Comparison of ENCODE assay signal across 9 mouse cellular contexts in genomic region chr6:91105400-91106129, GRCm38 (mm10). TPM values are rescaled to one million over a fixed set of nuclear protein-coding genes. Genes with fewer than 3 reads are reported as not detected.
DNase-seq lines count a peak whose midpoint lies in the region; ATAC-seq lines count a peak whose summit lies in the region.
"Had no signal": no experiment of that assay in that cellular context is flagged by ENCODE, and none has a peak within 500 bp of the region (broad histone marks: within the 10 kb centered on the region; RNA-seq: fewer than 3 reads in every experiment).

No protein-coding gene starts in this region.

- H3K9me3 ChIP-seq in kidney, embryonic 16.5 days (ENCODE audit: low read length): no peaks in the 10 kb centered on the region
- no peaks in the 10 kb centered on the region for H3K9me3 ChIP-seq in hindbrain, embryonic 11.5 days (ENCODE audit: control insufficient read depth, low read length)
- H3K9me3 ChIP-seq: neural tube, embryonic 12.5 days had no signal

- peaks cover 23% of the 10 kb centered on the region for H3K4me1 ChIP-seq in kidney, embryonic 16.5 days (ENCODE audit: insufficient read depth, low read length)
- H3K4me1 ChIP-seq in hindbrain, embryonic 11.5 days (replicated peaks; ENCODE audit: control insufficient read depth, insufficient read depth, low read length): no peaks in the 10 kb centered on the region
- H3K4me1 ChIP-seq: neural tube, embryonic 12.5 days had no signal

- peak overlapping the region; percentile 0; the same call in 1 of the 2 replicates for H3K27ac ChIP-seq in kidney, embryonic 16.5 days (ENCODE audit: low read length)
- no peak overlapping the region for H3K27ac ChIP-seq in hindbrain, embryonic 11.5 days (ENCODE audit: low read depth, low read length)
- H3K27ac ChIP-seq: neural tube, embryonic 12.5 days had no signal

- ATAC-seq in kidney, embryonic 16.5 days (ENCODE audit: low FRiP score, low TSS enrichment): peak; percentile 20
- no peak for ATAC-seq in hindbrain, embryonic 11.5 days (ENCODE audit: low FRiP score)
- ATAC-seq in monocyte, adult 5-6 weeks (replicated peaks; ENCODE audit: insufficient number of reproducible peaks, low FRiP score, low TSS enrichment, poor library complexity, severe bottlenecking): no peak

- no peak overlapping the region for H3K4me2 ChIP-seq in kidney, embryonic 16.5 days (replicated peaks; ENCODE audit: low read depth, low read length)
- no peak overlapping the region for H3K4me2 ChIP-seq in hindbrain, embryonic 11.5 days (replicated peaks; ENCODE audit: low read depth, low read length)
- H3K4me2 ChIP-seq: neural tube, embryonic 12.5 days had no signal

- peak; percentile 21 to 63 for DNase-seq in spleen, adult 18-20 months
- DNase-seq in spleen, adult 12 weeks (ENCODE audit: low spot score): no peak
- DNase-seq in lung, postnatal 14 days: peak; percentile 41
- DNase-seq in hindbrain, embryonic 11.5 days (ENCODE audit: low spot score): no peak
- no peak for DNase-seq in Muller cell, postnatal 12 days (ENCODE audit: inconsistent ontology term)
- DNase-seq in frontal cortex, postnatal 14 days (ENCODE audit: low spot score in 2 of 2): no peak

- H3K4me3 ChIP-seq in kidney, embryonic 16.5 days (ENCODE audit: low read length): no peak overlapping the region
- H3K4me3 ChIP-seq in hindbrain, embryonic 11.5 days (ENCODE audit: low read depth, low read length): no peak overlapping the region
- H3K4me3 ChIP-seq: neural tube, embryonic 12.5 days had no signal

- H3K9ac ChIP-seq in kidney, embryonic 16.5 days (replicated peaks; ENCODE audit: low read length): no peak overlapping the region
- no peak overlapping the region for H3K9ac ChIP-seq in hindbrain, embryonic 11.5 days (ENCODE audit: low read depth, low read length)
- H3K9ac ChIP-seq: neural tube, embryonic 12.5 days had no signal

- no peaks in the 10 kb centered on the region for H3K27me3 ChIP-seq in kidney, embryonic 16.5 days (ENCODE audit: insufficient read depth, low read length)
- no peaks in the 10 kb centered on the region for H3K27me3 ChIP-seq in hindbrain, embryonic 11.5 days (ENCODE audit: control insufficient read depth, insufficient read depth, low read length)
- H3K27me3 ChIP-seq: neural tube, embryonic 12.5 days had no signal

- WGBS in kidney, embryonic 16.5 days: 80% methylated on average over 2 of the region's 2 CpGs
- 87% methylated on average over 2 of the region's 2 CpGs for WGBS in hindbrain, embryonic 11.5 days

- H3K36me3 ChIP-seq in kidney, embryonic 16.5 days (ENCODE audit: insufficient read depth, low read length): no peaks in the 10 kb centered on the region
- H3K36me3 ChIP-seq in hindbrain, embryonic 11.5 days (ENCODE audit: control insufficient read depth, insufficient read depth, low read length): no peaks in the 10 kb centered on the region
- H3K36me3 ChIP-seq: neural tube, embryonic 12.5 days had no signal

RNA-seq across cellular contexts. Expression of gene Nup210, which starts 11.1 kb away (rescaled TPM):
- 26.4 and 29.4 TPM in 2 replicates for polyA plus RNA-seq in kidney, embryonic 16.5 days (2015; fragmentation: Nextera tagmentation; extraction: Ambion mirVana)
- 11.9 and 12.3 TPM in 2 replicates for polyA plus RNA-seq in hindbrain, embryonic 11.5 days (2014; fragmentation: Nextera tagmentation; extraction: Ambion mirVana)
- 73.6 to 178 TPM (median 77.9 TPM) in 3 replicates for total RNA-seq in monocyte, adult 5-6 weeks (2017)

RNA-seq across cellular contexts. Expression of gene Hdac11, which starts 50.9 kb away (rescaled TPM):
- polyA plus RNA-seq in kidney, embryonic 16.5 days (2015; fragmentation: Nextera tagmentation; extraction: Ambion mirVana): 15.5 and 15.7 TPM in 2 replicates
- polyA plus RNA-seq in hindbrain, embryonic 11.5 days (2014; fragmentation: Nextera tagmentation; extraction: Ambion mirVana): 13.2 and 14.5 TPM in 2 replicates
- 0.43 to 1.6 TPM (median 1.3 TPM) in 3 replicates for total RNA-seq in monocyte, adult 5-6 weeks (2017)

Comparison
In these comparisons a context has a peak if more than half of its experiments do, and no peak if none do; other contexts are left out.
1. DNase-seq: peak in spleen, adult 18-20 months (2 of 2) and lung, postnatal 14 days (single experiment); none in spleen, adult 12 weeks (single experiment), hindbrain, embryonic 11.5 days (single experiment), Muller cell, postnatal 12 days (single experiment) and frontal cortex, postnatal 14 days (0 of 2).